Mouse (Mus musculus) neural tube, embryonic 14.5 days (tissue): ENCODE data around the gene Krtap28-13. TPM values are rescaled to one million over a fixed set of nuclear protein-coding genes. Genes with fewer than 3 reads are reported as not detected.

Experiments
- ATAC-seq: fragments of 200-750 bp; cut with Nextera tagmentation; 2 replicates; pipeline ENCODE4 v1.8.0; 2017; ENCODE audit warnings: low read depth, mild to moderate bottlenecking, moderate TSS enrichment, moderate library complexity
- H3K27ac ChIP-seq: fragments of 300-500 bp; sonication (generic); 2 replicates; pipeline ENCODE4 v1.5.1; 2014; ENCODE audit warnings: low read depth, mild to moderate bottlenecking, control low read depth, low read length, moderate library complexity, mixed read lengths
- H3K27me3 ChIP-seq: fragments of 300-500 bp; sonication (generic); 2 replicates; pipeline ENCODE4 v1.6.1; 2014; ENCODE audit warnings: low read length; ENCODE audit not compliant: control insufficient read depth, insufficient read depth
- H3K36me3 ChIP-seq: fragments of 300-500 bp; sonication (generic); 2 replicates; pipeline ENCODE4 v1.6.1; 2014; ENCODE audit warnings: low read length, mixed read lengths; ENCODE audit not compliant: control insufficient read depth, insufficient read depth
- H3K4me1 ChIP-seq: fragments of 300-500 bp; sonication (generic); 2 replicates; pipeline ENCODE4 v1.6.1; 2014; ENCODE audit warnings: low read length; ENCODE audit not compliant: control insufficient read depth, insufficient read depth
- H3K4me2 ChIP-seq: fragments of 300-500 bp; sonication (generic); 2 replicates; pipeline ENCODE4 v1.6.1; 2014; ENCODE audit warnings: mild to moderate bottlenecking, low read depth, low read length, control low read depth
- H3K4me3 ChIP-seq: fragments of 300-500 bp; sonication (generic); 2 replicates; pipeline ENCODE4 v1.5.1; 2014; ENCODE audit warnings: low read depth, low read length, control low read depth, mixed read lengths
- H3K9ac ChIP-seq: fragments of 300-500 bp; sonication (generic); replicated peaks from 2 replicates; pipeline ENCODE4 v1.6.1; 2014; ENCODE audit warnings: low read depth, mild to moderate bottlenecking, control low read depth, low read length, mixed read lengths
- H3K9me3 ChIP-seq: fragments of 300-500 bp; sonication (generic); 2 replicates; pipeline ENCODE4 v1.6.1; 2016; ENCODE audit warnings: low read length; ENCODE audit not compliant: control insufficient read depth
- WGBS: fragments of 180-500 bp; shearing (Covaris S2); extraction: QIAGEN DNeasy Blood & Tissue Kit; methylation state at CpG from one replicate; pipeline ENCODE4 v1.1.7; 2014; 5-methylcytosine and 5-hydroxymethylcytosine counted together
- polyA plus RNA-seq: library from polyadenylated mRNA; unstranded; fragments of >200 nt; fragmentation: Nextera tagmentation; extraction: Ambion mirVana; gene quantifications from 2 replicates; pipeline ENCODE4 v1.2.1, GENCODE M21; 2014

The Krtap28-13 gene
- polyA plus RNA-seq, 1 experiment from 2014 or later, result not detected

- Histone ChIP-seq H3K4me2 (peak overlapping the region; percentile 39), H3K4me3 (peak overlapping the region; percentile 8; the same call in 1 of the 2 replicates), H3K9ac (no peak overlapping the region), H3K27ac (no peak overlapping the region), H3K9me3 (no peaks in the 10 kb centered on the region), H3K36me3 (no peaks in the 10 kb centered on the region), H3K4me1 (no peaks in the 10 kb centered on the region), H3K27me3 (no peaks in the 10 kb centered on the region)
- peak; percentile 94 for ATAC-seq
- WGBS, result 54% methylated on average over 11 of the region's 11 CpGs
These were observed 15.6 kb downstream of the Krtap28-13 start for GRCm38 (mm10) chr1:83076190-83076917.

DNA sequence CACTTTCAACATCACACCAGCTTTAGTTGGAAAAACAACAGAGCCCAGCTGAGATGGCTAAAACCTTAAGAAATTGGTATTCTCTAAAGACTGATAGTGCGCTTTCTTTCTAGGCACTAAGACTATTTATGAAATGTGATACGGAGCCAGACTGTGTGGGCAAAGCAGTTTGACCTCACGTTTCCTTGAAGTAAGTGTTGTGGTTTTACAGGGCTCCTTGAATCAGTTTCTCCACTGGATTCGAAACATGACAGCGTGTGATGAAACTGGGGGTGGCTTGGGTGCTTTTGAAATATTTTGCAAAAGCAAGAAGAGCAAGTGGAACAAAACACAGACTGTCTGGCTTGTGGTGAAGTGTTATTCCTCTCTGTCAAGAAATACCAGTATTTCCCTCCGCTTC is 16.3 kb downstream of the Krtap28-13 start:
- H3K27ac ChIP-seq, result no peak overlapping the region
- H3K9ac ChIP-seq, result no peak overlapping the region
- no peaks in the 10 kb centered on the region for H3K27me3 ChIP-seq
- no peaks in the 10 kb centered on the region for H3K9me3 ChIP-seq
- WGBS, result 88% methylated on average over 6 of the region's 6 CpGs
- H3K4me2 ChIP-seq, result no peak overlapping the region
- no peaks in the 10 kb centered on the region for H3K4me1 ChIP-seq
- H3K36me3 ChIP-seq, result no peaks in the 10 kb centered on the region
- ATAC-seq, result no peak
- no peak overlapping the region for H3K4me3 ChIP-seq

- Histone ChIP-seq H3K9me3 (no peaks in the 10 kb centered on the region), H3K27me3 (no peaks in the 10 kb centered on the region), H3K4me2 (no peak overlapping the region)
These were observed 24.1 kb downstream of the Krtap28-13 start for GRCm38 (mm10) chr1:83084790-83085189.

GRCm38 (mm10) chr1:83091268-83091667 is 30.5 kb downstream of the Krtap28-13 start:
- ATAC-seq, result no peak
- Histone ChIP-seq H3K9me3 (no peaks in the 10 kb centered on the region), H3K4me2 (no peak overlapping the region), H3K4me1 (no peaks in the 10 kb centered on the region), H3K27me3 (no peaks in the 10 kb centered on the region), H3K9ac (no peak overlapping the region), H3K27ac (no peak overlapping the region), H3K36me3 (no peaks in the 10 kb centered on the region), H3K4me3 (no peak overlapping the region)
- WGBS, result 84% methylated on average over 3 of the region's 3 CpGs

More at GRCm38 (mm10) chr1:83084790-83085189, 24.1 kb downstream of the Krtap28-13 start:
- 91% methylated on average over 2 of the region's 2 CpGs for WGBS
- H3K36me3 ChIP-seq, result no peaks in the 10 kb centered on the region
- no peak for ATAC-seq
- no peak overlapping the region for H3K27ac ChIP-seq
- no peaks in the 10 kb centered on the region for H3K4me1 ChIP-seq
- no peak overlapping the region for H3K9ac ChIP-seq
- no peak overlapping the region for H3K4me3 ChIP-seq

GRCm38 (mm10) chr1:83096935-83097334 is 36.2 kb downstream of the Krtap28-13 start:
- 83% methylated on average over 4 of the region's 4 CpGs for WGBS
- H3K9ac ChIP-seq, result no peak overlapping the region
- ATAC-seq, result no peak
- H3K4me3 ChIP-seq, result no peak overlapping the region
- H3K36me3 ChIP-seq, result no peaks in the 10 kb centered on the region
- H3K27ac ChIP-seq, result no peak overlapping the region
- no peaks in the 10 kb centered on the region for H3K4me1 ChIP-seq
- H3K4me2 ChIP-seq, result no peak overlapping the region
- H3K9me3 ChIP-seq, result no peaks in the 10 kb centered on the region
- no peaks in the 10 kb centered on the region for H3K27me3 ChIP-seq

GRCm38 (mm10) chr1:83099160-83099559 is 38.4 kb downstream of the Krtap28-13 start:
- WGBS, result 84% methylated on average over 2 of the region's 2 CpGs
- no peak for ATAC-seq

GRCm38 (mm10) chr1:83099580-83100137 is 38.9 kb downstream of the Krtap28-13 start:
- no peak for ATAC-seq

More at GRCm38 (mm10) chr1:83099160-83099559, 38.4 kb downstream of the Krtap28-13 start:
- no peaks in the 10 kb centered on the region; the same call in 1 of the 2 replicates for H3K9me3 ChIP-seq
- no peak overlapping the region for H3K4me3 ChIP-seq
- no peak overlapping the region for H3K9ac ChIP-seq
- H3K27ac ChIP-seq, result no peak overlapping the region
- no peaks in the 10 kb centered on the region for H3K4me1 ChIP-seq
- H3K36me3 ChIP-seq, result no peaks in the 10 kb centered on the region
- H3K4me2 ChIP-seq, result no peak overlapping the region
- H3K27me3 ChIP-seq, result no peaks in the 10 kb centered on the region

GRCm38 (mm10) chr1:83101891-83102290 is 41.2 kb downstream of the Krtap28-13 start:
- no peaks in the 10 kb centered on the region for H3K36me3 ChIP-seq
- no peaks in the 10 kb centered on the region; the same call in 1 of the 2 replicates for H3K9me3 ChIP-seq
- H3K27ac ChIP-seq, result no peak overlapping the region
- H3K4me2 ChIP-seq, result no peak overlapping the region
- H3K27me3 ChIP-seq, result no peaks in the 10 kb centered on the region
- H3K4me3 ChIP-seq, result no peak overlapping the region
- no peaks in the 10 kb centered on the region for H3K4me1 ChIP-seq
- 35% methylated on average over 3 of the region's 3 CpGs for WGBS
- 0 out of 2 replicates have a peak, but pooled peaks have one; percentile 34 for ATAC-seq
- no peak overlapping the region for H3K9ac ChIP-seq

More at GRCm38 (mm10) chr1:83099580-83100137, 38.9 kb downstream of the Krtap28-13 start:
- Histone ChIP-seq H3K27ac (no peak overlapping the region), H3K4me2 (no peak overlapping the region), H3K27me3 (no peaks in the 10 kb centered on the region), H3K4me1 (no peaks in the 10 kb centered on the region), H3K9ac (no peak overlapping the region), H3K4me3 (no peak overlapping the region), H3K36me3 (no peaks in the 10 kb centered on the region), H3K9me3 (no peaks in the 10 kb centered on the region; the same call in 1 of the 2 replicates)
- 86% methylated on average over 7 of the region's 7 CpGs for WGBS

DNA sequence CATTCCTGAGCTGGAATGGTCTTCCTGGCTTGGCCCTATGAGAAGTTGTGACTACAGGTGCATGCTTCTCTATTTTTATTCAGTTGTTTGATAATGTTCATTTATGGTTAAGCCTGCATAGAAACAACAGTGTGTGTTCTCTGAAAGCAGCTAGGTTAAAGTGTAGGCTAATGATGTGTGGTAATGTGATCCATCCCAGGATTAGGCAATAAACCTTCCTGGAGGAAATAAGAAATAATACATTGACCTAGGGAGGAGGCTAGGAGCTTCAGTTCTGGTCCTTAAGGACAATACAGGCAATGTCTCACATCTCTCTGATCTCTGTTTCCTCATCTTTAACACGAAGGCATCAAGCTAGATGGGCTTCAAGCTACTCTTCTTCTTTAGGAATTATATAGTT is 44.7 kb downstream of the Krtap28-13 start:
- Histone ChIP-seq H3K27me3 (no peaks in the 10 kb centered on the region), H3K9ac (no peak overlapping the region), H3K4me3 (no peak overlapping the region), H3K9me3 (no peaks in the 10 kb centered on the region; the same call in 1 of the 2 replicates), H3K4me2 (no peak overlapping the region), H3K4me1 (no peaks in the 10 kb centered on the region), H3K27ac (no peak overlapping the region), H3K36me3 (no peaks in the 10 kb centered on the region)
- no peak for ATAC-seq
- 68% methylated on average over 1 of the region's 1 CpGs for WGBS
